Mouse (Mus musculus) lung, embryonic 14.5 days (tissue): ENCODE data around the gene Rfx4. TPM values are rescaled to one million over a fixed set of nuclear protein-coding genes. Genes with fewer than 3 reads are reported as not detected.

Experiments
- ATAC-seq: fragments of 200-750 bp; cut with Nextera tagmentation; 2 replicates; pipeline ENCODE4 v1.8.0; 2017; ENCODE audit warnings: mild to moderate bottlenecking, moderate TSS enrichment, moderate library complexity; ENCODE audit not compliant: insufficient read depth
- DNase-seq: peaks from one replicate; pipeline ENCODE4 v3.0.0-alpha.2; 2015
- H3K27ac ChIP-seq: fragments of 300-500 bp; sonication (generic); 2 replicates; pipeline ENCODE4 v1.5.1; 2014; ENCODE audit warnings: low read depth, mild to moderate bottlenecking, moderate library complexity
- H3K27me3 ChIP-seq: fragments of 300-500 bp; sonication (generic); 2 replicates; pipeline ENCODE4 v1.6.1; 2014; ENCODE audit warnings: low read length, control low read depth; ENCODE audit not compliant: insufficient read depth
- H3K36me3 ChIP-seq: fragments of 300-500 bp; sonication (generic); 2 replicates; pipeline ENCODE4 v1.6.1; 2014; ENCODE audit warnings: control low read depth; ENCODE audit not compliant: insufficient read depth
- H3K4me1 ChIP-seq: fragments of 300-500 bp; sonication (generic); 2 replicates; pipeline ENCODE4 v1.6.1; 2014; ENCODE audit warnings: antibody characterized with exemption, control low read depth; ENCODE audit not compliant: insufficient read depth
- H3K4me2 ChIP-seq: fragments of 300-500 bp; sonication (generic); 2 replicates; pipeline ENCODE4 v1.6.1; 2014; ENCODE audit warnings: mild to moderate bottlenecking
- H3K4me3 ChIP-seq: fragments of 300-500 bp; sonication (generic); 2 replicates; pipeline ENCODE4 v1.5.1; 2014; ENCODE audit warnings: low read depth, low read length
- H3K9ac ChIP-seq: fragments of 300-500 bp; sonication (generic); 2 replicates; pipeline ENCODE4 v1.6.1; 2014
- H3K9me3 ChIP-seq: fragments of 300-500 bp; sonication (generic); 2 replicates; pipeline ENCODE4 v1.6.1; 2016; ENCODE audit warnings: low read depth, low read length, control low read depth
- CTCF ChIP-seq: IDR thresholded peaks from 2 replicates; pipeline ENCODE4 v1.5.1; 2016; ENCODE audit warnings: antibody characterized with exemption, low read depth
- WGBS: fragments of 180-500 bp; shearing (Covaris S2); extraction: QIAGEN DNeasy Blood & Tissue Kit; methylation state at CpG from one replicate; pipeline ENCODE4 v1.1.7; 2014; 5-methylcytosine and 5-hydroxymethylcytosine counted together
- polyA plus RNA-seq: library from polyadenylated mRNA; unstranded; fragments of >200 nt; fragmentation: Nextera tagmentation; extraction: Ambion mirVana; gene quantifications from 2 replicates; pipeline ENCODE4 v1.2.1, GENCODE M21; 2014

Rfx4 gene
- not detected in 2 replicates for polyA plus RNA-seq

DNA sequence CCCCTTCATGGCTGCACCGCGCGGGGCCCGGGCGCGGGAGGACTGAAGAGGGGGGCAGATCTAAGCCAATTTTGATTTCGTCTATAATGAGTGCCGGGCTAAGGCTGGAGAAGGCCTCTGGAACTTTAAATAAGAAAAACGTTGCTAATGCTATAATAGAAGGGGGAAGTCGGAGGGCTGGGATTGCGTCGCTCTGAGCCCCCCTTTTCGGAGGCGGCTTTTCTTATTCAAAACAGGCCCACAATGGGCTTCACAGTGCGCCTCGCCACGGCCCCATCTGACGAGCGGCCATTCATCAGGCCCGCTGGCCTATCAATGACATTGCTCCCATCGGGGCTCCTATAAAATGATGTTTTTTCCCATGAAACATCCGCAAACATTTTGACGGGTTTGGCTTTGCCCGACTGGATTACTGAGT lies at the start of gene Rfx4:
TSS of gene Rfx4 (plus strand) at position 277 of the 418 bp plus-strand sequence.
- Histone ChIP-seq H3K9ac (no peak within 1 kb of the TSS), H3K4me2 (peak within 1 kb of the TSS; percentile 55), H3K27me3 (peaks cover 94% of the 10 kb centered on the region), H3K36me3 (no peaks in the 10 kb centered on the region), H3K9me3 (no peaks in the 10 kb centered on the region), H3K4me1 (no peaks in the 10 kb centered on the region), H3K27ac (no peak within 1 kb of the TSS), H3K4me3 (peak within 1 kb of the TSS; percentile 23)
- ATAC-seq (no peak), DNase-seq (peak; percentile 18)
- no peak for TF ChIP-seq CTCF
- WGBS = under 1% methylated on average over 24 of the region's 24 CpGs

DNA sequence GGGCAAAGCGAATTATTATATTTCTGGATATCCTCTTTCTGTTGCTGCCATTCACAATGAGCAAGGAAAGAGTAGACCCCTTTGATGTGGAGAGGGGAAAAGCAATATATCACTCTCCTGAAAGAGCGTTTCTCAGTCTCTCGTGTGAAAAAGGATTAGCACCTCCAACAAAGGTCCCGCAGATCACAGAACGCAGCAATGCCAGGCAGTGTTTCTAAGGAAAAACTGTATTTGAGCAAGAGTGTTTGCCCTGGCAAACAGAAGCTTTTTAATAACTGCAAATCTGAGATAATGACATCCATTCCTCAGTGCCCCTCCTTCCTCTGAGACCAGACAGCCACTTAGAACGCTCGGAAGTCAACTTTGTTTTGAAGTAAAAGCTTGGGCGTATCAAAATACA lies 49.3 kb upstream of the Rfx4 start:
- Histone ChIP-seq H3K4me3 (no peak overlapping the region), H3K36me3 (peaks cover 17% of the 10 kb centered on the region), H3K4me2 (no peak overlapping the region), H3K4me1 (no peaks in the 10 kb centered on the region), H3K9me3 (no peaks in the 10 kb centered on the region), H3K27ac (no peak overlapping the region), H3K27me3 (no peaks in the 10 kb centered on the region), H3K9ac (no peak overlapping the region)
- no peak for TF ChIP-seq CTCF
- DNase-seq (peak; percentile 36), ATAC-seq (no peak)
- 26% methylated on average over 8 of the region's 8 CpGs for WGBS

DNA sequence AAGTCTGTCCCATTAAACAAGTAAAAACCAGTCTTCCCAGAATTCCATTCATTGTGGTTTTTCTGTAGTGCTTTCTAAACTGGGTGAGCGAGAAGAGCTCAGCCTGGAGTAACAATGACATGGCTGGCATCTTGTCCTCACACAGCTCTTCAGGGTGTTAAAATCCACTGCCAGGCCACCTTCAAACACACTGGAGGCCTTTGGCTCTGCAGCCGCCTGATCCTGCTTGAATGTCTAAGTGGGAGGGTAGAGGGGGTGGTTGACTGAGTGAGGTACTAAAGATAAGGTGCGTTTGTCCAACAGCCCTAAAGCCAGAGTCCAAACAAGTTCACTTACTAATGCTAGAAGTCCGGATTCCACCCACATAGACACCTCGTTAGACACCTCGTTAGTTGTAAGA lies 48.6 kb upstream of the Rfx4 start:
- no peak for TF ChIP-seq CTCF
- Histone ChIP-seq H3K4me1 (no peaks in the 10 kb centered on the region), H3K27ac (peak overlapping the region; percentile 43; the same call in 1 of the 2 replicates), H3K36me3 (peaks cover 10% of the 10 kb centered on the region), H3K4me2 (no peak overlapping the region), H3K4me3 (no peak overlapping the region), H3K27me3 (no peaks in the 10 kb centered on the region), H3K9ac (no peak overlapping the region), H3K9me3 (no peaks in the 10 kb centered on the region)
- peak; percentile 63; the same call in 1 of the 2 replicates for ATAC-seq
- DNase-seq = peak; percentile 47
- WGBS = 35% methylated on average over 6 of the region's 6 CpGs

DNA sequence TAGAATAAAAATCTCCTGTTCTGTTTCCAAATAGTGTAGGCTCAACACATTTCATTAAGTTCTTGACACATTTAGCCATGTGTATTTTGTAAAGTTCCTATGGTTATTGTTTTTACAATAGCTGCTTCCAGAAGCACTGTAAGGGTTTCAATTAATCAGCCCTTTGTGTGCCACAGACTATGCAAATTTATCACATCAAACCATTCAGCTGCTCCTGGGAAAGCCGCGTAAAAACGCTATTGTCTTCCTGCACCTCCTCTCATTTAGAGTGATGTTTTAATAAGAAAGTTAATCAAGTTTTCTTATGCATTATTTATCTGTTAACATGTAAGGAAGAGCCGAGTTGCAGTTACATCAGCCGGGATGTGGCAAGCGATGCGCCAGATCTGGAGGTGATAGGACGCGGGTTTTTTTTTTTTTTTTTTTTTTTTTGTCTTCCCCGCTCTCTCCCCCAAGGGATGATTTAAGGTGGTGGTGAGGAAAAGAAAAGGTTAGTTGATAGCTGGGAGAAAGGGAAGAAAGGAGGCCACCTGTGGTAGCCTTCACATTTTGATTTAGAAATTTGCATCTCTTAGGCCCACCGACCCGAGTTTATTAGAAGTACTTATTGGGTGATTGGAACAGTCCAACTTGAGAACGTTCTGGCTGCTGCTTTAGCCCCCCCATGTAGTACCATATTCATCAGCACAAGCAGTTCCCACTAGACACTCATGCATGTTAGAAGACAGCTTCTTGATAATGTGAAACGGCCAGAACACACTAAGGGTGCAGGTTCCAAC lies 47.9 kb upstream of the Rfx4 start:
- Histone ChIP-seq H3K4me1 (no peaks in the 10 kb centered on the region), H3K9me3 (no peaks in the 10 kb centered on the region), H3K36me3 (peaks cover 7% of the 10 kb centered on the region; the same call in 1 of the 2 replicates), H3K27ac (no peak overlapping the region), H3K4me3 (no peak overlapping the region), H3K4me2 (no peak overlapping the region), H3K9ac (no peak overlapping the region), H3K27me3 (no peaks in the 10 kb centered on the region)
- DNase-seq (no peak), ATAC-seq (no peak)
- WGBS = 59% methylated on average over 14 of the region's 14 CpGs
- TF ChIP-seq CTCF = no peak

DNA sequence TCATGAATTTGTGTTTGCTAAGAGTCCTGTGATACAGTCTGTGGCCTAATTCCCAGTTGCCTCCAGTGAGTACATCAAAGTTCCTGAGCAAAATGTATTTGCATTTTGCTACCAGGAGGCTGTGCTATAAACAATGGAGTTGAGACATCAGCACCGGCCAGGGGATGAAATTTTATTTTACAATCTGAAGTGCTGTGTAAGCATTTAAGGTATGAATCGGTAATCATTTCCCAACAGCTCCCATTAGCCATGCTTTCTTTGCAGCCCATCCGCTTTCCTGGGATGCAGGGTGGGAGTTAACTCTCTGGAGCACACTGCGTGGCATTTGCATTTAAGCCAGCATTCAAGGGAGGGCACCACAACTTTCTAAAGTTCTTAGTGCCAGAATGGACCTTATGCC lies 45.7 kb upstream of the Rfx4 start:
- no peaks in the 10 kb centered on the region for H3K27me3 ChIP-seq
- peak; percentile 40 for DNase-seq
- H3K4me3 ChIP-seq = no peak overlapping the region
- H3K9me3 ChIP-seq = no peaks in the 10 kb centered on the region
- H3K9ac ChIP-seq = no peak overlapping the region
- H3K27ac ChIP-seq = no peak overlapping the region
- peaks cover 22% of the 10 kb centered on the region for H3K36me3 ChIP-seq
- TF ChIP-seq CTCF = peak; percentile 41; the same call in 1 of the 2 replicates
- H3K4me2 ChIP-seq = no peak overlapping the region
- no peaks in the 10 kb centered on the region for H3K4me1 ChIP-seq
- no peak for ATAC-seq
- 37% methylated on average over 4 of the region's 4 CpGs for WGBS

DNA sequence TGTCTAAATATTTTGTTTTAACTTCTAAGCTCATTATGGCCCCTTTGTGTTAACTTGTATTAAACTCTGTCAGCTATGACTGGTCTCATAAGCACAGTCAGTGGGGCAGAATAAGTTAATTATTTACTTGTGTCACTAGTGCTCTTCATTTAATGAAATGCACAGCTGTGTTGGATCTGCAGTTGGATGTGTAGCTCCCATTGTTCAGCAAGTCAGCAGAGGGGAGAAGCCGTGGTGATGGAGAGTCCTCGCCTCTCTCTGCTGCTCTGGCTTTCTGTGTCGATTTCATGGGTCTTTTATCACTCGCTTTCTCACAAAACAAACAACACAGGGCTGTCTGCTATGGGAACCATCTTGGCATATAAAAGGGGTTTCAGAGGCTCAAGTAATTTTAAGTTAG lies 45.0 kb upstream of the Rfx4 start:
- ATAC-seq (no peak), DNase-seq (no peak)

DNA sequence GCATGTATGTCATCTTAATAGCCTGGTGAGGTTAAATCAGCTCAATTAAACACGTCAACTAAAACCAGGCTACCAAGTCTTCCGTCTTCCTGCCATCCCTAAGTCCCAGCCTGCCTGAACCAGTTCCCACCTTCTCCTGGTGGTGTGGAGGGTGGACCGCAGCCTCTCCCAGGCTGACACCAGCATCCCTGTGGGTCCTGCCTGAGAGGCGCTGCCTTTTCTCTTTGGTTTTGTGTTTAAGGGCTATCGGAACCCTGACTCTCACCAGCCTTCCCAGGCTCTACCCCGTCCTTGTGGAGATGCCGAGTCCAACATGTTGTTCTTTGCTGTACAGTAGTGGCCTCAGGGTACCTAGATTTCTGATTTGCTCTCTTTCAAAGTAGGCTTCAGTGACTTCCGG lies 44.4 kb upstream of the Rfx4 start:
- H3K27me3 ChIP-seq = no peaks in the 10 kb centered on the region
- H3K4me2 ChIP-seq = no peak overlapping the region
- peaks cover 20% of the 10 kb centered on the region for H3K36me3 ChIP-seq
- H3K4me3 ChIP-seq = no peak overlapping the region
- no peak for TF ChIP-seq CTCF
- H3K27ac ChIP-seq = peak overlapping the region; percentile 12; the same call in 1 of the 2 replicates
- no peak for ATAC-seq
- DNase-seq = no peak
- WGBS = 77% methylated on average over 8 of the region's 8 CpGs
- no peaks in the 10 kb centered on the region for H3K4me1 ChIP-seq
- no peak overlapping the region for H3K9ac ChIP-seq
- H3K9me3 ChIP-seq = no peaks in the 10 kb centered on the region

More for the DNA sequence above, 45.0 kb upstream of the Rfx4 start:
- TF ChIP-seq CTCF = no peak
- H3K4me3 ChIP-seq = no peak overlapping the region
- no peaks in the 10 kb centered on the region for H3K27me3 ChIP-seq
- no peaks in the 10 kb centered on the region for H3K4me1 ChIP-seq
- H3K27ac ChIP-seq = no peak overlapping the region
- no peak overlapping the region for H3K9ac ChIP-seq
- H3K36me3 ChIP-seq = peaks cover 20% of the 10 kb centered on the region
- no peak overlapping the region for H3K4me2 ChIP-seq
- H3K9me3 ChIP-seq = no peaks in the 10 kb centered on the region
- WGBS = 36% methylated on average over 4 of the region's 4 CpGs
